Mouse (Mus musculus): ENCODE results near the gene Gm6096.

The Gm6096 gene

GRCm38 (mm10) chr7:34235602-34236001 is 15.2 kb upstream of the Gm6096 start:
- in situ Hi-C loops (cut with MboI): no loop called here

GRCm38 (mm10) chr7:34238086-34238485 is 12.8 kb upstream of the Gm6096 start:
- in situ Hi-C loops (cut with MboI): no loop called here

GRCm38 (mm10) chr7:34242176-34242575 is 8.7 kb upstream of the Gm6096 start:
- in situ Hi-C loops (cut with MboI): no loop called here

- in situ Hi-C loops (cut with MboI): no loop called here
Measured at GRCm38 (mm10) chr7:34246870-34247499, 3.9 kb upstream of the Gm6096 start.

GRCm38 (mm10) chr7:34252030-34252429 is 1.2 kb downstream of the Gm6096 start:
- in situ Hi-C loops (cut with MboI): no loop called here

- in situ Hi-C loops (cut with MboI): no loop called here
Measured at GRCm38 (mm10) chr7:34255137-34255536, 4.3 kb downstream of the Gm6096 start.

- in situ Hi-C loops (cut with MboI): no loop called here
Measured at GRCm38 (mm10) chr7:34255916-34256315, 5.1 kb downstream of the Gm6096 start.

- in situ Hi-C loops (cut with MboI): no loop called here
Measured at GRCm38 (mm10) chr7:34257279-34257678, 6.4 kb downstream of the Gm6096 start.

GRCm38 (mm10) chr7:34258407-34258806 is 7.6 kb downstream of the Gm6096 start:
- in situ Hi-C loops (cut with MboI): no loop called here

- in situ Hi-C loops (cut with MboI): no loop called here
Measured at GRCm38 (mm10) chr7:34263437-34263836, 12.6 kb downstream of the Gm6096 start.

- in situ Hi-C loops (cut with MboI): no loop called here
Measured at GRCm38 (mm10) chr7:34265876-34266346, 15.1 kb downstream of the Gm6096 start.

GRCm38 (mm10) chr7:34266421-34266820 is 15.6 kb downstream of the Gm6096 start:
- in situ Hi-C loops (cut with MboI): no loop called here

GRCm38 (mm10) chr7:34268463-34268862 is 17.6 kb downstream of the Gm6096 start:
- in situ Hi-C loops (cut with MboI): no loop called here

- in situ Hi-C loops (cut with MboI): no loop called here
Measured at GRCm38 (mm10) chr7:34272465-34272864, 21.6 kb downstream of the Gm6096 start.

- in situ Hi-C loops (cut with MboI): no loop called here
Measured at GRCm38 (mm10) chr7:34276066-34276465, 25.2 kb downstream of the Gm6096 start.

GRCm38 (mm10) chr7:34277656-34278055 is 26.8 kb downstream of the Gm6096 start:
- in situ Hi-C loops (cut with MboI): no loop called here

- in situ Hi-C loops (cut with MboI): no loop called here
Measured at GRCm38 (mm10) chr7:34290450-34291151, 39.8 kb downstream of the Gm6096 start.

- in situ Hi-C loops (cut with MboI): no loop called here
Measured at GRCm38 (mm10) chr7:34291265-34291664, 40.4 kb downstream of the Gm6096 start.

GRCm38 (mm10) chr7:34292633-34293032 is 41.8 kb downstream of the Gm6096 start:
- in situ Hi-C loops (cut with MboI): no loop called here

- in situ Hi-C loops (cut with MboI): no loop called here
Measured at GRCm38 (mm10) chr7:34296124-34296523, 45.3 kb downstream of the Gm6096 start.

GRCm38 (mm10) chr7:34298818-34299217 is 48.0 kb downstream of the Gm6096 start:
- in situ Hi-C loops (cut with MboI): no loop called here

All from mature B cell (primary cell).